ENCODE assay signal across 16 mouse cellular contexts in genomic region chr7:34537122-34537521, GRCm38 (mm10).
"Had no signal": no experiment of that assay in that cellular context is flagged by ENCODE, and none has a peak within 500 bp of the region (broad histone marks: within the 10 kb centered on the region; RNA-seq: fewer than 3 reads in every experiment).

No protein-coding gene starts in this region.

- H3K36me3 ChIP-seq: neural tube, embryonic 13.5 days; neural tube, embryonic 15.5 days; stomach, embryonic 15.5 days had no signal

- H3K4me3 ChIP-seq: neural tube, embryonic 13.5 days; neural tube, embryonic 15.5 days; stomach, embryonic 15.5 days had no signal

- H3K4me1 ChIP-seq: neural tube, embryonic 13.5 days; neural tube, embryonic 15.5 days had no signal

- H3K9ac ChIP-seq: neural tube, embryonic 13.5 days; neural tube, embryonic 15.5 days; stomach, embryonic 15.5 days had no signal

- H3K4me2 ChIP-seq: neural tube, embryonic 13.5 days; neural tube, embryonic 15.5 days; stomach, embryonic 15.5 days had no signal

- H3K9me3 ChIP-seq: neural tube, embryonic 15.5 days; stomach, embryonic 15.5 days had no signal

- H3K27ac ChIP-seq: neural tube, embryonic 13.5 days; neural tube, embryonic 15.5 days; stomach, embryonic 15.5 days; stomach, postnatal 0 days had no signal

- DNase-seq: retina, postnatal 1 day; right cerebral cortex, adult 18-20 months; right cerebral cortex, postnatal 14 days; right cerebral cortex, postnatal 25 days; right cerebral cortex, postnatal 4 days; spleen, adult 18-20 months; thymus, adult 18-20 months; thymus, adult 2 months; thymus, postnatal 14 days; thymus, postnatal 25 days; thymus, postnatal 36 days; thymus, postnatal 4 days had no signal

- H3K27me3 ChIP-seq: neural tube, embryonic 13.5 days; neural tube, embryonic 15.5 days; stomach, embryonic 15.5 days had no signal
